Mouse (Mus musculus) lung, postnatal 0 days (tissue): ENCODE results near the gene Vrk3.

Experiments used
- CTCF ChIP-seq: IDR thresholded peaks from 2 replicates; pipeline ENCODE4 v1.5.1; 2016; ENCODE audit warnings: antibody characterized with exemption, mild to moderate bottlenecking
- EP300 ChIP-seq: IDR thresholded peaks from 2 replicates; pipeline ENCODE4 v1.6.1; 2016; ENCODE audit warnings: antibody characterized with exemption, mild to moderate bottlenecking, control low read depth

- TF ChIP-seq CTCF (no peak), EP300 (no peak)
Measured at GRCm38 (mm10) chr7:44790066-44790465, 41.9 kb downstream of the Vrk3 start.
